Mouse (Mus musculus): ENCODE data around the gene Vps33a. TPM values are rescaled to one million over a fixed set of nuclear protein-coding genes. Genes with fewer than 3 reads are reported as not detected.

The Vps33a gene
- polyA plus RNA-seq, 1 experiment from 2014 or later: 39.9 TPM

DNA sequence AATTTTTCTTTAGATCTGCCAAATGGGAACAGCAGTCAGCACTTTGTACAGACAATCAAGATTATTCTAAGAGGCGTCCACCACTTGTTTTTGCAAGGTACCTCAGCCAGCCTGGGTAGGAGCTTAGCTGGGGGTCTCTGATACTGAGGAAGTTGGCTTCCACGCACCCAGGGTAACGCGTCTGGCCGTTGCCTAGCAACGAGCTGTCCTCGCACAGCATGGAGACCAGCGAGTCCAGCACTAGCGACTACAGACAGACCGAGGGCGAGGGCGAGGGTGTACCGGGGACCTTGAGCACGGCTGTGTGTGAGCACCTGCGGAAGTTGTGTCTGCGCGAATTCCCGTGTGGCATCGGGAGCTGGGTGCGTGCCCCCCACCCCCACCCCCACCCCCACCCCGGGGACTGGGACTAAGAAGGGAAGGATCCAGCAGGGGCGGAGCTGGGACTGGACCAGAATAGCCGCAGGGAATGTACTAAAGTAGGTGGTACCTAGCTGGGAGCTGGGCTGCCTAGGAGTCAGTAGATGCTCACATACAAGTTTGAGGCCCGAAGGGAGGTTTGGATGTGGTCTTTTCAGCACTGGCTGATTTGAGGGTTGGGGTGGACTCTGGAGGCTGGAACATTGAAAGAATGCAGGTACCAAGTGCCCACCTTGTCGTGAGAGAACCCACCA is 83.6 kb downstream of the Vps33a start, which contains the start of the genes Lrrc43 and Il31:
Lrrc43 (plus strand) TSS at position 194 of the 674 bp plus-strand sequence.
Il31 (minus strand) TSS at position 378 of the 674 bp plus-strand sequence.
- Histone ChIP-seq H3K4me3 (peak within 1 kb of the TSS; percentile 26), H3K27ac (no peak within 1 kb of the TSS), H3K4me2 (peak within 1 kb of the TSS; percentile 58), H3K36me3 (no peaks in the 10 kb centered on the region), H3K9ac (peak within 1 kb of the TSS; percentile 53; the same call in 1 of the 2 replicates), H3K4me1 (replicated peaks) (peaks cover 13% of the 10 kb centered on the region), H3K27me3 (peaks cover 13% of the 10 kb centered on the region), H3K9me3 (no peaks in the 10 kb centered on the region)
- WGBS: 8% methylated on average over 25 of the region's 25 CpGs
- ATAC-seq (ENCODE audit: low FRiP score): peak; percentile 83

DNA sequence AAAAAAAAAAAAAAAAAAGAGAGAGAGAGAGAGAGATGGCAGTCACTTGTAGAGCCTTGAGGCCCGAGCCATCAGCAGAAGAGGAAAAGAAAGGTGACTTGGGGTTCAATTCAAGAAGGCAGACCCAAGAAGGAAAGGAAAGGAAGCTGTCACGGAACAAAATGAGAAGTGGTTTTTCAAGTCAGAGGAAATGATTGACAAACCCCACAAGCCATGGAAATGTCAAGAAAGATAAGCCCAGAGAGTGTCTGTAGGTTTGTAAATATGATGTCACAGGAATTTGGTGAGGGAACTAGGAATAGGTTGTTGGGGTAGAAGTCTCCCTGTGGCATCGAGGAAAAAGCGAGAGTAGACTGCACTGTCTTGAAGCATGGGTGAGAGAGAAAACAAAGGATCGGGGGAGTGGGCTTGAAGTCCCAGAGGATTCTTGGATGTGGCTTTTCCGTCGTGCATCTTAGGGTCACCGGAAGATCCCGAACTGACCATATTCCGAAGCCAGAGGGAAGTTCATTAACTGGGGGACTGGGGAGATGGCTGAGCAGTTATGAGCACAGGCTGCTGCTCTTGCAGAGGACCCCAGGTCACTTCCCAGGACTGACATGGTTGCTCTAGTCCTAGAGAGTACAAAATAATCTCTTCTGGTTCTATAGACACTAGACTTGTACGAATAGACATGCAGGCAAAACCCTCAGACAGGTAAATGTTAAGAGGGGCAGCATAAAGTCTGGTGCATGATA is 85.0 kb downstream of the Vps33a start:
- H3K36me3 ChIP-seq: no peaks in the 10 kb centered on the region
- H3K4me1 ChIP-seq (replicated peaks): peaks cover 13% of the 10 kb centered on the region
- no peaks in the 10 kb centered on the region for H3K9me3 ChIP-seq
- H3K4me3 ChIP-seq: no peak overlapping the region
- H3K9ac ChIP-seq: no peak overlapping the region
- peaks cover 13% of the 10 kb centered on the region for H3K27me3 ChIP-seq
- H3K27ac ChIP-seq: no peak overlapping the region
- 86% methylated on average over 11 of the region's 11 CpGs for WGBS
- H3K4me2 ChIP-seq: no peak overlapping the region
- ATAC-seq (ENCODE audit: low FRiP score): no peak

Small RNAs within 50 kb of the gene (microRNA-seq; reads per million reads assigned to microRNA genes)
- 1.6 reads per million for gene Mir7647

Other genes with a start within 250 kb of the Vps33a start
- gene Bcl7a, start 229.2 kb downstream of the Vps33a start, polyA plus RNA-seq (2015; fragmentation: Nextera tagmentation; extraction: Ambion mirVana): 47.1 and 48.6 TPM in 2 replicates
- gene Mlxip, start 178.2 kb downstream of the Vps33a start, polyA plus RNA-seq (2015; fragmentation: Nextera tagmentation; extraction: Ambion mirVana): 18.4 and 19.5 TPM in 2 replicates
- 0.16 and 0.22 TPM in 2 replicates for gene Lrrc43, start 83.7 kb downstream of the Vps33a start, polyA plus RNA-seq (2015; fragmentation: Nextera tagmentation; extraction: Ambion mirVana)
- gene Il31, start 83.5 kb downstream of the Vps33a start, polyA plus RNA-seq (2015; fragmentation: Nextera tagmentation; extraction: Ambion mirVana): not detected in 2 replicates
- 1.1 and 1.6 TPM in 2 replicates for gene B3gnt4, start 62.6 kb downstream of the Vps33a start, polyA plus RNA-seq (2015; fragmentation: Nextera tagmentation; extraction: Ambion mirVana)
- gene Diablo, start 48.9 kb downstream of the Vps33a start, polyA plus RNA-seq (2015; fragmentation: Nextera tagmentation; extraction: Ambion mirVana): 119 and 120 TPM in 2 replicates
- gene Gm49027, start 47.5 kb downstream of the Vps33a start, polyA plus RNA-seq (2015; fragmentation: Nextera tagmentation; extraction: Ambion mirVana): 3.5 and 4.8 TPM in 2 replicates
- gene Clip1, start 111.6 kb upstream of the Vps33a start, polyA plus RNA-seq (2015; fragmentation: Nextera tagmentation; extraction: Ambion mirVana): 80.2 and 84.8 TPM in 2 replicates
- gene Zcchc8, start 148.1 kb upstream of the Vps33a start, polyA plus RNA-seq (2015; fragmentation: Nextera tagmentation; extraction: Ambion mirVana): 68.7 and 70.7 TPM in 2 replicates
- 169 and 177 TPM in 2 replicates for gene Rsrc2, start 176.4 kb upstream of the Vps33a start, polyA plus RNA-seq (2015; fragmentation: Nextera tagmentation; extraction: Ambion mirVana)
- 7.2 and 7.4 TPM in 2 replicates for gene Kntc1, start 176.7 kb upstream of the Vps33a start, polyA plus RNA-seq (2015; fragmentation: Nextera tagmentation; extraction: Ambion mirVana)

All from hindbrain, embryonic 13.5 days (tissue).